Mouse (Mus musculus): ENCODE measurements around the gene Rnd2.
"Not testable (repeated sequence)": the region's sequence is repeated elsewhere in the genome, so short reads cannot be mapped to it uniquely, and the experiment has no call there.

The Rnd2 gene

GRCm38 (mm10) chr11:101470206-101470605 lies 5.4 kb downstream of the Rnd2 start:
- no peak for DNase-seq

GRCm38 (mm10) chr11:101471926-101472325 lies 7.1 kb downstream of the Rnd2 start:
- DNase-seq, result no peak

GRCm38 (mm10) chr11:101472336-101472735 lies 7.5 kb downstream of the Rnd2 start:
- no peak for DNase-seq

- DNase-seq, result not testable (repeated sequence)
These were observed 8.9 kb downstream of the Rnd2 start for GRCm38 (mm10) chr11:101473686-101474085.

GRCm38 (mm10) chr11:101474298-101474697 lies 9.5 kb downstream of the Rnd2 start:
- DNase-seq, result no peak

- DNase-seq, result not testable (repeated sequence)
These were observed 11.6 kb downstream of the Rnd2 start for GRCm38 (mm10) chr11:101476361-101476760.

GRCm38 (mm10) chr11:101477194-101477551 lies 12.4 kb downstream of the Rnd2 start:
- DNase-seq, result no peak

GRCm38 (mm10) chr11:101477552-101478211 lies 12.9 kb downstream of the Rnd2 start:
- DNase-seq, result no peak

GRCm38 (mm10) chr11:101479171-101479635 lies 14.4 kb downstream of the Rnd2 start:
- DNase-seq, result no peak

GRCm38 (mm10) chr11:101480912-101481311 lies 16.1 kb downstream of the Rnd2 start:
- no peak for DNase-seq

GRCm38 (mm10) chr11:101483804-101484203 lies 19.0 kb downstream of the Rnd2 start:
- no peak for DNase-seq

- DNase-seq, result no peak
These were observed 19.4 kb downstream of the Rnd2 start for GRCm38 (mm10) chr11:101484245-101484644.

- DNase-seq, result no peak
These were observed 20.0 kb downstream of the Rnd2 start for GRCm38 (mm10) chr11:101484814-101485213.

- DNase-seq, result no peak
These were observed 20.8 kb downstream of the Rnd2 start for GRCm38 (mm10) chr11:101485509-101486028.

GRCm38 (mm10) chr11:101486126-101486525 lies 21.3 kb downstream of the Rnd2 start:
- no peak for DNase-seq

- no peak for DNase-seq
These were observed 41.5 kb downstream of the Rnd2 start for GRCm38 (mm10) chr11:101506269-101506780.

- no peak for DNase-seq
These were observed 42.3 kb downstream of the Rnd2 start for GRCm38 (mm10) chr11:101507090-101507489.

GRCm38 (mm10) chr11:101518937-101519336 lies 54.1 kb downstream of the Rnd2 start:
- no peak for DNase-seq

- no peak for DNase-seq
These were observed 54.6 kb downstream of the Rnd2 start for GRCm38 (mm10) chr11:101519364-101519763.

All from thymus, adult 18-20 months (tissue).